Mouse (Mus musculus): ENCODE results near the gene Tmed6.

GRCm38 (mm10) chr8:107030058-107030457 lies 35.4 kb downstream of the Tmed6 start:
- TF ChIP-seq POLR2A (IDR thresholded peaks at IDR 0.05; ENCODE audit: low read depth, low read length) (no peak), CTCF (IDR thresholded peaks at IDR 0.05; ENCODE audit: borderline replicate concordance, insufficient read depth, low read length) (no peak)
